Mouse (Mus musculus): ENCODE measurements around the gene Zbtb22. TPM values are rescaled to one million over a fixed set of nuclear protein-coding genes. Genes with fewer than 3 reads are reported as not detected.

Zbtb22 gene
- polyA plus RNA-seq, 1 experiment from 2014 or later = 11.1 TPM

- H3K36me3 ChIP-seq (ENCODE audit: control insufficient read depth, insufficient read depth, low read length) = peaks cover 23% of the 10 kb centered on the region
- H3K9ac ChIP-seq (ENCODE audit: low read depth, low read length) = no peak overlapping the region
- no peaks in the 10 kb centered on the region for H3K9me3 ChIP-seq (ENCODE audit: control insufficient read depth, low read length)
- WGBS = 88% methylated on average over 15 of the region's 15 CpGs
- ATAC-seq (ENCODE audit: low FRiP score, low TSS enrichment) = no peak
- H3K27me3 ChIP-seq (ENCODE audit: control insufficient read depth, insufficient read depth, low read length) = no peaks in the 10 kb centered on the region
- H3K4me3 ChIP-seq (ENCODE audit: low read length) = no peak overlapping the region
- no peak overlapping the region for H3K4me2 ChIP-seq (replicated peaks; ENCODE audit: low read depth, low read length)
- peaks cover 12% of the 10 kb centered on the region; the same call in 1 of the 2 replicates for H3K4me1 ChIP-seq (ENCODE audit: control insufficient read depth, insufficient read depth, low read length)
- no peak overlapping the region for H3K27ac ChIP-seq (ENCODE audit: low read depth, low read length)
These were observed 17.3 kb downstream of the Zbtb22 start for GRCm38 (mm10) chr17:33932970-33933369.

GRCm38 (mm10) chr17:33935422-33936055 is 19.8 kb downstream of the Zbtb22 start:
- 86% methylated on average over 21 of the region's 21 CpGs for WGBS
- Histone ChIP-seq H3K36me3 (ENCODE audit: control insufficient read depth, insufficient read depth, low read length) (peaks cover 23% of the 10 kb centered on the region), H3K27ac (ENCODE audit: low read depth, low read length) (no peak overlapping the region), H3K4me1 (ENCODE audit: control insufficient read depth, insufficient read depth, low read length) (peaks cover 13% of the 10 kb centered on the region; the same call in 1 of the 2 replicates), H3K9ac (ENCODE audit: low read depth, low read length) (no peak overlapping the region), H3K27me3 (ENCODE audit: control insufficient read depth, insufficient read depth, low read length) (no peaks in the 10 kb centered on the region), H3K4me2 (replicated peaks; ENCODE audit: low read depth, low read length) (no peak overlapping the region), H3K9me3 (ENCODE audit: control insufficient read depth, low read length) (no peaks in the 10 kb centered on the region), H3K4me3 (ENCODE audit: low read length) (no peak overlapping the region)
- ATAC-seq (ENCODE audit: low FRiP score, low TSS enrichment) = no peak

GRCm38 (mm10) chr17:33936993-33937392 is 21.3 kb downstream of the Zbtb22 start:
- Histone ChIP-seq H3K4me1 (ENCODE audit: control insufficient read depth, insufficient read depth, low read length) (peaks cover 15% of the 10 kb centered on the region), H3K27me3 (ENCODE audit: control insufficient read depth, insufficient read depth, low read length) (no peaks in the 10 kb centered on the region), H3K9me3 (ENCODE audit: control insufficient read depth, low read length) (no peaks in the 10 kb centered on the region), H3K4me3 (ENCODE audit: low read length) (no peak overlapping the region), H3K4me2 (replicated peaks; ENCODE audit: low read depth, low read length) (no peak overlapping the region), H3K27ac (ENCODE audit: low read depth, low read length) (no peak overlapping the region), H3K36me3 (ENCODE audit: control insufficient read depth, insufficient read depth, low read length) (peaks cover 23% of the 10 kb centered on the region), H3K9ac (ENCODE audit: low read depth, low read length) (no peak overlapping the region)
- no peak for ATAC-seq (ENCODE audit: low FRiP score, low TSS enrichment)
- 90% methylated on average over 15 of the region's 15 CpGs for WGBS

- ATAC-seq (ENCODE audit: low FRiP score, low TSS enrichment) = no peak
- Histone ChIP-seq H3K9me3 (ENCODE audit: control insufficient read depth, low read length) (no peaks in the 10 kb centered on the region), H3K9ac (ENCODE audit: low read depth, low read length) (0 out of 2 replicates have a peak overlapping the region, but pooled peaks have one; percentile 2), H3K4me1 (ENCODE audit: control insufficient read depth, insufficient read depth, low read length) (peaks cover 15% of the 10 kb centered on the region), H3K27ac (ENCODE audit: low read depth, low read length) (no peak overlapping the region), H3K27me3 (ENCODE audit: control insufficient read depth, insufficient read depth, low read length) (no peaks in the 10 kb centered on the region), H3K4me2 (replicated peaks; ENCODE audit: low read depth, low read length) (peak overlapping the region; percentile 80; the same call in 1 of the 2 replicates), H3K4me3 (ENCODE audit: low read length) (peak overlapping the region; percentile 79; the same call in 1 of the 2 replicates), H3K36me3 (ENCODE audit: control insufficient read depth, insufficient read depth, low read length) (peaks cover 34% of the 10 kb centered on the region)
- WGBS = 77% methylated on average over 11 of the region's 11 CpGs
These were observed 23.1 kb downstream of the Zbtb22 start for GRCm38 (mm10) chr17:33938783-33939182.

GRCm38 (mm10) chr17:33940206-33940805 is 24.6 kb downstream of the Zbtb22 start, which contains the start of the genes Pfdn6 and Wdr46:
TSS of gene Pfdn6 (minus strand) at chr17:33940343.
TSS of gene Wdr46 (plus strand) at chr17:33940660.
- peak within 1 kb of the TSS; percentile 91 for H3K4me2 ChIP-seq (replicated peaks; ENCODE audit: low read depth, low read length)
- peak within 1 kb of the TSS; percentile 84 for H3K9ac ChIP-seq (ENCODE audit: low read depth, low read length)
- H3K27me3 ChIP-seq (ENCODE audit: control insufficient read depth, insufficient read depth, low read length) = no peaks in the 10 kb centered on the region
- no peak within 1 kb of the TSS for H3K27ac ChIP-seq (ENCODE audit: low read depth, low read length)
- WGBS = under 1% methylated on average over 36 of the region's 36 CpGs
- H3K36me3 ChIP-seq (ENCODE audit: control insufficient read depth, insufficient read depth, low read length) = peaks cover 45% of the 10 kb centered on the region
- no peaks in the 10 kb centered on the region for H3K9me3 ChIP-seq (ENCODE audit: control insufficient read depth, low read length)
- peak; percentile 85 for ATAC-seq (ENCODE audit: low FRiP score, low TSS enrichment)
- peak within 1 kb of the TSS; percentile 79 for H3K4me3 ChIP-seq (ENCODE audit: low read length)
- H3K4me1 ChIP-seq (ENCODE audit: control insufficient read depth, insufficient read depth, low read length) = peaks cover 15% of the 10 kb centered on the region

GRCm38 (mm10) chr17:33940981-33941380 is 25.3 kb downstream of the Zbtb22 start:
- Histone ChIP-seq H3K9ac (ENCODE audit: low read depth, low read length) (peak overlapping the region; percentile 84), H3K9me3 (ENCODE audit: control insufficient read depth, low read length) (no peaks in the 10 kb centered on the region), H3K27me3 (ENCODE audit: control insufficient read depth, insufficient read depth, low read length) (no peaks in the 10 kb centered on the region), H3K4me3 (ENCODE audit: low read length) (peak overlapping the region; percentile 79), H3K27ac (ENCODE audit: low read depth, low read length) (no peak overlapping the region), H3K36me3 (ENCODE audit: control insufficient read depth, insufficient read depth, low read length) (peaks cover 46% of the 10 kb centered on the region), H3K4me2 (replicated peaks; ENCODE audit: low read depth, low read length) (peak overlapping the region; percentile 91), H3K4me1 (ENCODE audit: control insufficient read depth, insufficient read depth, low read length) (peaks cover 15% of the 10 kb centered on the region)
- WGBS = 3% methylated on average over 26 of the region's 26 CpGs
- ATAC-seq (ENCODE audit: low FRiP score, low TSS enrichment) = 0 out of 2 replicates have a peak, but pooled peaks have one; percentile 13

GRCm38 (mm10) chr17:33941381-33941780 is 25.7 kb downstream of the Zbtb22 start:
- H3K4me2 ChIP-seq (replicated peaks; ENCODE audit: low read depth, low read length) = peak overlapping the region; percentile 91
- H3K36me3 ChIP-seq (ENCODE audit: control insufficient read depth, insufficient read depth, low read length) = peaks cover 48% of the 10 kb centered on the region
- H3K4me3 ChIP-seq (ENCODE audit: low read length) = peak overlapping the region; percentile 79

GRCm38 (mm10) chr17:33943454-33943853 is 27.8 kb downstream of the Zbtb22 start:
- Histone ChIP-seq H3K4me2 (replicated peaks; ENCODE audit: low read depth, low read length) (no peak overlapping the region), H3K9me3 (ENCODE audit: control insufficient read depth, low read length) (no peaks in the 10 kb centered on the region), H3K27ac (ENCODE audit: low read depth, low read length) (no peak overlapping the region), H3K4me3 (ENCODE audit: low read length) (no peak overlapping the region), H3K4me1 (ENCODE audit: control insufficient read depth, insufficient read depth, low read length) (peaks cover 15% of the 10 kb centered on the region), H3K9ac (ENCODE audit: low read depth, low read length) (no peak overlapping the region), H3K36me3 (ENCODE audit: control insufficient read depth, insufficient read depth, low read length) (peaks cover 47% of the 10 kb centered on the region), H3K27me3 (ENCODE audit: control insufficient read depth, insufficient read depth, low read length) (no peaks in the 10 kb centered on the region)
- no peak for ATAC-seq (ENCODE audit: low FRiP score, low TSS enrichment)
- 94% methylated on average over 15 of the region's 15 CpGs for WGBS

More at GRCm38 (mm10) chr17:33941381-33941780, 25.7 kb downstream of the Zbtb22 start:
- no peaks in the 10 kb centered on the region for H3K27me3 ChIP-seq (ENCODE audit: control insufficient read depth, insufficient read depth, low read length)
- no peak for ATAC-seq (ENCODE audit: low FRiP score, low TSS enrichment)
- peaks cover 15% of the 10 kb centered on the region for H3K4me1 ChIP-seq (ENCODE audit: control insufficient read depth, insufficient read depth, low read length)
- H3K27ac ChIP-seq (ENCODE audit: low read depth, low read length) = no peak overlapping the region
- no peaks in the 10 kb centered on the region for H3K9me3 ChIP-seq (ENCODE audit: control insufficient read depth, low read length)
- peak overlapping the region; percentile 84 for H3K9ac ChIP-seq (ENCODE audit: low read depth, low read length)
- WGBS = 60% methylated on average over 19 of the region's 19 CpGs
